Mouse (Mus musculus): ENCODE measurements around the gene Hoxb4. TPM values are rescaled to one million over a fixed set of nuclear protein-coding genes. Genes with fewer than 3 reads are reported as not detected.

Gene Hoxb4
- polyA plus RNA-seq, 1 experiment from 2014 or later = 0.09 TPM

GRCm38 (mm10) chr11:96277151-96278044, 40.7 kb upstream of the Hoxb4 start:
- ATAC-seq (ENCODE audit: insufficient number of reproducible peaks, insufficient read depth, low FRiP score, low read depth) = no peak
- Histone ChIP-seq H3K36me3 (ENCODE audit: control insufficient read depth, insufficient read depth, low read length) (no peaks in the 10 kb centered on the region), H3K9me3 (ENCODE audit: control insufficient read depth, low read length) (no peaks in the 10 kb centered on the region), H3K4me1 (ENCODE audit: control insufficient read depth in 2 of 2, insufficient read depth in 2 of 2, low read length in 2 of 2) (0 out of 4 replicates have a peak, but pooled peaks cover 0 to under 1% of the 10 kb centered on the region in 2 experiments), H3K27me3 (ENCODE audit: control insufficient read depth, insufficient read depth, low read length) (peaks cover 99% of the 10 kb centered on the region), H3K4me2 (ENCODE audit: low read length) (no peak overlapping the region), H3K27ac (replicated peaks in 1 of 2; ENCODE audit: control insufficient read depth in 1 of 2, insufficient read depth in 1 of 2, low read depth in 2 of 2, low read length in 2 of 2) (no peak overlapping the region), H3K4me3 (ENCODE audit: control insufficient read depth in 1 of 2, insufficient read depth in 1 of 2, low read depth in 1 of 2, low read length in 2 of 2) (no peak overlapping the region), H3K9ac (ENCODE audit: low read length) (no peak overlapping the region)
- 2% methylated on average over 35 of the region's 35 CpGs for WGBS

- 18% methylated on average over 11 of the region's 14 CpGs for WGBS
- H3K27ac ChIP-seq (replicated peaks in 1 of 2; ENCODE audit: control insufficient read depth in 1 of 2, insufficient read depth in 1 of 2, low read depth in 2 of 2, low read length in 2 of 2) = no peak overlapping the region
- H3K9me3 ChIP-seq (ENCODE audit: control insufficient read depth, low read length) = no peaks in the 10 kb centered on the region
- no peak overlapping the region for H3K9ac ChIP-seq (ENCODE audit: low read length)
- no peak overlapping the region for H3K4me2 ChIP-seq (ENCODE audit: low read length)
- H3K4me1 ChIP-seq (ENCODE audit: control insufficient read depth in 2 of 2, insufficient read depth in 2 of 2, low read length in 2 of 2) = no peaks in the 10 kb centered on the region
- H3K36me3 ChIP-seq (ENCODE audit: control insufficient read depth, insufficient read depth, low read length) = no peaks in the 10 kb centered on the region
- H3K4me3 ChIP-seq (ENCODE audit: control insufficient read depth in 1 of 2, insufficient read depth in 1 of 2, low read depth in 1 of 2, low read length in 2 of 2) = no peak overlapping the region
- ATAC-seq (ENCODE audit: insufficient number of reproducible peaks, insufficient read depth, low FRiP score, low read depth) = no peak
- peaks cover 99% of the 10 kb centered on the region for H3K27me3 ChIP-seq (ENCODE audit: control insufficient read depth, insufficient read depth, low read length)
These were observed 39.7 kb upstream of the Hoxb4 start for GRCm38 (mm10) chr11:96278324-96278723.

- Histone ChIP-seq H3K9me3 (ENCODE audit: control insufficient read depth, low read length) (no peaks in the 10 kb centered on the region), H3K27me3 (ENCODE audit: control insufficient read depth, insufficient read depth, low read length) (peaks cover 99% of the 10 kb centered on the region), H3K4me1 (ENCODE audit: control insufficient read depth in 2 of 2, insufficient read depth in 2 of 2, low read length in 2 of 2) (0 out of 4 replicates have a peak, but pooled peaks cover 0 to 2% of the 10 kb centered on the region in 2 experiments), H3K36me3 (ENCODE audit: control insufficient read depth, insufficient read depth, low read length) (no peaks in the 10 kb centered on the region), H3K4me2 (ENCODE audit: low read length) (no peak overlapping the region), H3K4me3 (ENCODE audit: control insufficient read depth in 1 of 2, insufficient read depth in 1 of 2, low read depth in 1 of 2, low read length in 2 of 2) (no peak overlapping the region), H3K27ac (replicated peaks in 1 of 2; ENCODE audit: control insufficient read depth in 1 of 2, insufficient read depth in 1 of 2, low read depth in 2 of 2, low read length in 2 of 2) (no peak overlapping the region), H3K9ac (ENCODE audit: low read length) (no peak overlapping the region)
- WGBS = 1% methylated on average over 9 of the region's 9 CpGs
- ATAC-seq (ENCODE audit: insufficient number of reproducible peaks, insufficient read depth, low FRiP score, low read depth) = no peak
These were observed 39.3 kb upstream of the Hoxb4 start for GRCm38 (mm10) chr11:96278773-96279172.

- H3K36me3 ChIP-seq (ENCODE audit: control insufficient read depth, insufficient read depth, low read length) = no peaks in the 10 kb centered on the region
- no peak overlapping the region for H3K4me2 ChIP-seq (ENCODE audit: low read length)
- no peak overlapping the region for H3K4me3 ChIP-seq (ENCODE audit: control insufficient read depth in 1 of 2, insufficient read depth in 1 of 2, low read depth in 1 of 2, low read length in 2 of 2)
- peaks cover 99% of the 10 kb centered on the region for H3K27me3 ChIP-seq (ENCODE audit: control insufficient read depth, insufficient read depth, low read length)
- no peak overlapping the region for H3K9ac ChIP-seq (ENCODE audit: low read length)
- peaks cover 0 to 11% of the 10 kb centered on the region in 2 experiments; a peak in 3 of 4 replicates for H3K4me1 ChIP-seq (ENCODE audit: control insufficient read depth in 2 of 2, insufficient read depth in 2 of 2, low read length in 2 of 2)
- 4% methylated on average over 31 of the region's 31 CpGs for WGBS
- H3K9me3 ChIP-seq (ENCODE audit: control insufficient read depth, low read length) = no peaks in the 10 kb centered on the region
- ATAC-seq (ENCODE audit: insufficient number of reproducible peaks, insufficient read depth, low FRiP score, low read depth) = no peak
- no peak overlapping the region for H3K27ac ChIP-seq (replicated peaks in 1 of 2; ENCODE audit: control insufficient read depth in 1 of 2, insufficient read depth in 1 of 2, low read depth in 2 of 2, low read length in 2 of 2)
These were observed 38.4 kb upstream of the Hoxb4 start for GRCm38 (mm10) chr11:96279421-96280233.

- H3K27ac ChIP-seq (replicated peaks in 1 of 2; ENCODE audit: control insufficient read depth in 1 of 2, insufficient read depth in 1 of 2, low read depth in 2 of 2, low read length in 2 of 2) = no peak overlapping the region
- whole genome bisulfite sequencing = 11% methylated on average over 8 of the region's 8 CpGs
- H3K4me3 ChIP-seq (ENCODE audit: control insufficient read depth in 1 of 2, insufficient read depth in 1 of 2, low read depth in 1 of 2, low read length in 2 of 2) = no peak overlapping the region
- no peaks in the 10 kb centered on the region for H3K36me3 ChIP-seq (ENCODE audit: control insufficient read depth, insufficient read depth, low read length)
- H3K27me3 ChIP-seq (ENCODE audit: control insufficient read depth, insufficient read depth, low read length) = peaks cover 99% of the 10 kb centered on the region
- H3K9me3 ChIP-seq (ENCODE audit: control insufficient read depth, low read length) = no peaks in the 10 kb centered on the region
- no peak for ATAC-seq (ENCODE audit: insufficient number of reproducible peaks, insufficient read depth, low FRiP score, low read depth)
- no peak overlapping the region for H3K9ac ChIP-seq (ENCODE audit: low read length)
- H3K4me1 ChIP-seq (ENCODE audit: control insufficient read depth in 2 of 2, insufficient read depth in 2 of 2, low read length in 2 of 2) = peaks cover 0 to 11% of the 10 kb centered on the region in 2 experiments; a peak in 3 of 4 replicates
- H3K4me2 ChIP-seq (ENCODE audit: low read length) = no peak overlapping the region
These were observed 37.4 kb upstream of the Hoxb4 start for GRCm38 (mm10) chr11:96280399-96281378.

- H3K27ac ChIP-seq (replicated peaks in 1 of 2; ENCODE audit: control insufficient read depth in 1 of 2, insufficient read depth in 1 of 2, low read depth in 2 of 2, low read length in 2 of 2) = no peak overlapping the region
- ATAC-seq (ENCODE audit: insufficient number of reproducible peaks, insufficient read depth, low FRiP score, low read depth) = no peak
- H3K36me3 ChIP-seq (ENCODE audit: control insufficient read depth, insufficient read depth, low read length) = no peaks in the 10 kb centered on the region
- H3K9ac ChIP-seq (ENCODE audit: low read length) = no peak overlapping the region
- peaks cover 99% of the 10 kb centered on the region for H3K27me3 ChIP-seq (ENCODE audit: control insufficient read depth, insufficient read depth, low read length)
- no peak overlapping the region for H3K4me3 ChIP-seq (ENCODE audit: control insufficient read depth in 1 of 2, insufficient read depth in 1 of 2, low read depth in 1 of 2, low read length in 2 of 2)
- WGBS = 5% methylated on average over 18 of the region's 18 CpGs
- H3K9me3 ChIP-seq (ENCODE audit: control insufficient read depth, low read length) = no peaks in the 10 kb centered on the region
- H3K4me1 ChIP-seq (ENCODE audit: control insufficient read depth in 2 of 2, insufficient read depth in 2 of 2, low read length in 2 of 2) = peaks cover 0 to 11% of the 10 kb centered on the region in 2 experiments; a peak in 3 of 4 replicates
- H3K4me2 ChIP-seq (ENCODE audit: low read length) = no peak overlapping the region
These were observed 36.7 kb upstream of the Hoxb4 start for GRCm38 (mm10) chr11:96281396-96281795.

All from heart, embryonic 14.5 days (tissue).